Mouse (Mus musculus) B cell, adult 67 days (primary cell): ENCODE data around the gene Pilrb2. TPM values are rescaled to one million over a fixed set of nuclear protein-coding genes. Genes with fewer than 3 reads are reported as not detected.

Source experiments
- total RNA-seq, 2 experiments: library from RNA; stranded (reverse); gene quantifications; 4 replicates each; pipeline ENCODE4 v1.2.4; 2023

Gene Pilrb2
- 1 to 10 TPM in 1 of 2 experiments, not detected in 1; 1.1 TPM for total RNA-seq

DNA sequence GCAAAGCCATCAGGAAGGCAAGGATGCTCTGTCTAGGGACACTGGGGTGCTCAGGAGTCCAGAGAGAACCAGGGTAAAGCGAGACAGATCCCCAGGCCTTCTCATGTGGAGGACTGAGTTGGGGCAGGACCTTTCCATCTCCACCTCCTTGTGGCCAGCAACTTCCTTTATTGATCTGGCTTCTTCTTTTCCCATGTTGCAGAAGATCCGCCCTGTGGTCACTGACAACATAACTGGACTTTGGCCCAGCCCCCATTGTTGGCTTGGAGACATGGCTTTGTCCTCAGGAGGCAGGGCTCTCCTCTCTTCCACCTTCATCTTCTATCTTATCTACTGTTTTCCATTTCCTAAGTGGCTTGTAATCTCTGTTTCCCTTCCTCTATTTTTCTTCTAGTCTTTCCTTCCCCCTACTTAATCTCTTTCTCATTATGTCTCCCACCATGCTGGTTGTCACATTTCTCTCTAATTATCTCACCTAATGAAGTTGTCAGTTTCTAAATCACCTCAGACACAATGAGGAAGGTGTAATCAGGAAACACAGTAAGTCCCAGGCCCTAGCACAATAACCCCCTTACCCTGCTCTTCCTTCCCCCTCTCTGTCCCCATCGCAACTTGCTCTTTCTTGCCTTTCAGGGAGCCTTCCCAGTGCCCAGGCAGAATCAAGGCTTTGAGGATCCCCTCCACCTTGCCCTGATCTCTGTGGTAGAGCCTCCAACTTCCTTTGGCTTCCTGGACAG is at the start of gene Pilrb2:
Pilrb2 (minus strand) TSS at position 172 of the 737 bp plus-strand sequence.

DNA sequence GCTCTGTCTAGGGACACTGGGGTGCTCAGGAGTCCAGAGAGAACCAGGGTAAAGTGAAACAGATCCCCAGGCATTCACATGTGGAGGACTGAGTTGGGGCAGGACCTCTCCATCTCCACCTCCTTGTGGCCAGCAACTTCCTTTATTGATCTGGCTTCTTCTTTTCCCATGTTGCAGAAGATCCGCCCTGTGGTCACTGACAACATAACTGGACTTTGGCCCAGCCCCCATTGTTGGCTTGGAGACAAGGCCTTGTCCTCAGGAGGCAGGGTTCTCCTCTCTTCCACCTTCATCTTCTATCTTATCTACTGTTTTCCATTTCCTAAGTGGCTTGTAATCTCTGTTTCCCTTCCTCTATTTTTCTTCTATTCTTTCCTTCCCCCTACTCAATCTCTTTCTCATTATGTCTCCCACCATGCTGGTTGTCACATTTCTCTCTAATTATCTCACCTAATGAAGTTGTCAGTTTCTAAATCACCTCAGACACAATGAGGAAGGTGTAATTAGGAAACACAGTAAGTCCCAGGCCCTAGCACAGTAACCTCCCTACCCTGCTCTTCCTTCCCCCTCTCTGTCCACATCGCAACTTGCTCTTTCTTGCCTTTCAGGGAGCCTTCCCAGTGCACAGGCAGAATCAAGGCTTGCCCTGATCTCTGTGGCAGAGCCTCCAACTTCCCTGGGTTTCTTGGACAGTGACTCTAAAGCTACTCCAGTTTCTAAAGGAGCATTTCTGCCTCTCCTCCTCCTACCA is 13.5 kb downstream of the Pilrb2 start, which contains the start of gene Pilrb1:
Pilrb1 (minus strand) TSS at position 147 of the 751 bp plus-strand sequence.

DNA sequence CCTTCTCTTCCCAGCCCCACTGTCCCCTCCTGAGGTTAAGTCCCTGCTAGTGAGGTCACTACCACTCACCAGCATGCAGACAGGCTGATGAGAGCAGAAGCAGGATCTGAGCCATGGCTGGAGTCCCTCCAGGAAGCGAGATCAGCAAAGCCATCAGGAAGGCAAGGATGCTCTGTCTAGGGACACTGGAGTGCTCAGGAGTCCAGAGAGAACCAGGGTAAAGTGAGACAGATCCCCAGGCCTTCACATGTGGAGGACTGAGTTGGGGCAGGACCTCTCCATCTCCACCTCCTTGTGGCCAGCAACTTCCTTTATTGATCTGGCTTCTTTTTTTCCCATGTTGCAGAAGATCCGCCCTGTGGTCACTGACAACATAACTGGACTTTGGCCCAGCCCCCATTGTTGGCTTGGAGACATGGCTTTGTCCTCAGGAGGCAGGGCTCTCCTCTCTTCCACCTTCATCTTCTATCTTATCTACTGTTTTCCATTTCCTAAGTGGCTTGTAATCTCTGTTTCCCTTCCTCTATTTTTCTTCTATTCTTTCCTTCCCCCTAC is 35.6 kb downstream of the Pilrb2 start, which contains the start of gene Pilra:
Pilra (minus strand) TSS at position 316 of the 555 bp plus-strand sequence.

Other genes with a start within 250 kb of the Pilrb2 start
- gene Fbxo24, start 242.8 kb downstream of the Pilrb2 start, total RNA-seq: under 1 TPM in 1 of 2 experiments, not detected in 1; 0.39 TPM
- 100 to 1,000 TPM; 216 to 222 TPM for gene Lrch4, start 242.7 kb downstream of the Pilrb2 start, total RNA-seq
- 10 to 100 TPM; 65.4 to 76.3 TPM for gene Gm20605, start 242.6 kb downstream of the Pilrb2 start, total RNA-seq
- 100 to 1,000 TPM; 113 to 123 TPM for gene Sap25, start 230.5 kb downstream of the Pilrb2 start, total RNA-seq
- not detected for gene Irs3, start 226.1 kb downstream of the Pilrb2 start, total RNA-seq
- gene Agfg2, start 187.1 kb downstream of the Pilrb2 start, total RNA-seq: 10 to 100 TPM; 17.9 to 21.4 TPM
- under 1 TPM; 0.21 to 0.78 TPM for gene Nyap1, start 130.2 kb downstream of the Pilrb2 start, total RNA-seq
- gene Tsc22d4, start 126.1 kb downstream of the Pilrb2 start, total RNA-seq: 100 to 1,000 TPM; 233 to 247 TPM
- 10 to 100 TPM; 26.7 to 28.6 TPM for gene Ppp1r35, start 93.0 kb downstream of the Pilrb2 start, total RNA-seq
- gene Mepce, start 84.2 kb downstream of the Pilrb2 start, total RNA-seq: 10 to 100 TPM; 76.0 to 99.8 TPM
- 10 to 100 TPM; 21.1 to 23.3 TPM for gene Zcwpw1, start 84.0 kb downstream of the Pilrb2 start, total RNA-seq
- gene Pilra, start 35.5 kb downstream of the Pilrb2 start, total RNA-seq: 1 to 10 TPM; 2.1 to 2.2 TPM
- 1 to 10 TPM in 1 of 2 experiments, not detected in 1; 3.2 TPM for gene Pilrb1, start 13.7 kb downstream of the Pilrb2 start, total RNA-seq
- gene Cyp3a13, start 49.8 kb upstream of the Pilrb2 start, total RNA-seq: not detected
- gene Gjc3, start 91.3 kb upstream of the Pilrb2 start, total RNA-seq: not detected
- not detected for gene Azgp1, start 109.7 kb upstream of the Pilrb2 start, total RNA-seq
- not detected for gene Smok3a, start 149.4 kb upstream of the Pilrb2 start, total RNA-seq
- not detected for gene Smok3b, start 149.6 kb upstream of the Pilrb2 start, total RNA-seq
- not detected for gene Smok3c, start 181.4 kb upstream of the Pilrb2 start, total RNA-seq
- gene Zkscan1, start 213.3 kb upstream of the Pilrb2 start, total RNA-seq: 10 to 100 TPM; 16.3 to 21.6 TPM
- 10 to 100 TPM; 10.1 to 14.2 TPM for gene Zscan21, start 245.1 kb upstream of the Pilrb2 start, total RNA-seq